Mouse (Mus musculus): ENCODE results near the gene Dok5. TPM values are rescaled to one million over a fixed set of nuclear protein-coding genes. Genes with fewer than 3 reads are reported as not detected.

Dok5 gene
- total and polyA plus RNA-seq, 3 experiments = not detected

- no peak for TF ChIP-seq SIN3A (IDR thresholded peaks at IDR 0.05; ENCODE audit: low read length)
- TF ChIP-seq POLR2AphosphoS2 (IDR thresholded peaks at IDR 0.05; ENCODE audit: low read length) = no peak
- no peak for TF ChIP-seq ZKSCAN1 (IDR thresholded peaks at IDR 0.05; ENCODE audit: low read depth, low read length)
- no peak for TF ChIP-seq TAL1 (IDR thresholded peaks at IDR 0.05; ENCODE audit: low read length)
- no peak for TF ChIP-seq EP300 (IDR thresholded peaks at IDR 0.05; ENCODE audit: low read depth in 1 of 2, low read length in 2 of 2)
- TF ChIP-seq MAFK (IDR thresholded peaks at IDR 0.05; ENCODE audit: borderline replicate concordance, low read depth, low read length) = no peak
- TF ChIP-seq ZNF384 (IDR thresholded peaks at IDR 0.05; ENCODE audit: low read depth, low read length) = no peak
- H3K79me2 ChIP-seq (ENCODE audit: control insufficient read depth, insufficient read depth, low read length, poor library complexity) = no peaks in the 10 kb centered on the region
- no peaks in the 10 kb centered on the region for H3K36me3 ChIP-seq (ENCODE audit: control insufficient read depth in 1 of 2, insufficient read depth in 2 of 2, low read length in 2 of 2)
- DNase-seq (ENCODE audit: low read depth, low spot score) = no peak
- H3K9me3 ChIP-seq (replicated peaks; ENCODE audit: insufficient read depth, low read length) = no peaks in the 10 kb centered on the region
- no peak overlapping the region for H3K4me3 ChIP-seq (ENCODE audit: control insufficient read depth in 1 of 2, insufficient read depth in 1 of 2, low read depth in 2 of 2, low read length in 2 of 2)
- no peaks in the 10 kb centered on the region for H3K27me3 ChIP-seq (ENCODE audit: control insufficient read depth in 1 of 2, insufficient read depth in 2 of 2, low read length in 2 of 2)
- no peak overlapping the region for H3K27ac ChIP-seq (ENCODE audit: control insufficient read depth, low read depth, low read length)
- H3K4me1 ChIP-seq (ENCODE audit: control insufficient read depth in 1 of 2, insufficient read depth in 2 of 2, low read length in 2 of 2) = no peaks in the 10 kb centered on the region
- no peak overlapping the region for H3K9ac ChIP-seq (ENCODE audit: control insufficient read depth, low read depth, low read length, poor library complexity, severe bottlenecking)
Measured at GRCm38 (mm10) chr2:170731205-170731604, 402 bp upstream of the Dok5 start.

- no peaks in the 10 kb centered on the region for H3K36me3 ChIP-seq (ENCODE audit: control insufficient read depth in 1 of 2, insufficient read depth in 2 of 2, low read length in 2 of 2)
- H3K9ac ChIP-seq (ENCODE audit: control insufficient read depth, low read depth, low read length, poor library complexity, severe bottlenecking) = no peak overlapping the region
- no peaks in the 10 kb centered on the region for H3K27me3 ChIP-seq (ENCODE audit: control insufficient read depth in 1 of 2, insufficient read depth in 2 of 2, low read length in 2 of 2)
- no peak overlapping the region for H3K4me3 ChIP-seq (ENCODE audit: control insufficient read depth in 1 of 2, insufficient read depth in 1 of 2, low read depth in 2 of 2, low read length in 2 of 2)
- no peak overlapping the region for H3K27ac ChIP-seq (ENCODE audit: control insufficient read depth, low read depth, low read length)
- H3K79me2 ChIP-seq (ENCODE audit: control insufficient read depth, insufficient read depth, low read length, poor library complexity) = no peaks in the 10 kb centered on the region
- H3K9me3 ChIP-seq (replicated peaks; ENCODE audit: insufficient read depth, low read length) = no peaks in the 10 kb centered on the region
- no peak for TF ChIP-seq POLR2AphosphoS2 (IDR thresholded peaks at IDR 0.05; ENCODE audit: low read length)
- no peak for TF ChIP-seq CHD1 (IDR thresholded peaks at IDR 0.05; ENCODE audit: low read depth, low read length)
- TF ChIP-seq MEF2A (IDR thresholded peaks at IDR 0.05; ENCODE audit: extremely low read depth, insufficient replicate concordance, low read depth, low read length, poor library complexity, severe bottlenecking) = no peak
- no peak for TF ChIP-seq BHLHE40 (IDR thresholded peaks at IDR 0.05; ENCODE audit: borderline replicate concordance, low read depth, low read length)
- no peak for TF ChIP-seq ETS1 (IDR thresholded peaks at IDR 0.05; ENCODE audit: low read depth, low read length)
- no peak for TF ChIP-seq ZC3H11A (IDR thresholded peaks at IDR 0.05; ENCODE audit: low read depth, low read length)
- no peak for TF ChIP-seq NRF1 (IDR thresholded peaks at IDR 0.05; ENCODE audit: insufficient read depth, low read depth, low read length, poor library complexity, severe bottlenecking)
- no peak for TF ChIP-seq RAD21 (IDR thresholded peaks at IDR 0.05; ENCODE audit: low read depth, low read length)
- TF ChIP-seq MAFK (IDR thresholded peaks at IDR 0.05; ENCODE audit: borderline replicate concordance, low read depth, low read length) = no peak
- no peak for TF ChIP-seq MYB (IDR thresholded peaks at IDR 0.05; ENCODE audit: low read depth, low read length)
- TF ChIP-seq HCFC1 (IDR thresholded peaks at IDR 0.05; ENCODE audit: low read depth, low read length) = no peak
- no peak for TF ChIP-seq POLR2AphosphoS5 (IDR thresholded peaks at IDR 0.05; ENCODE audit: borderline replicate concordance, low read depth, low read length)
- TF ChIP-seq ZNF384 (IDR thresholded peaks at IDR 0.05; ENCODE audit: low read depth, low read length) = no peak
- no peak for TF ChIP-seq CTCF (IDR thresholded peaks at IDR 0.05 in 2 of 3, conservative IDR thresholded peaks at IDR 0.05 in 1 of 3; ENCODE audit: control insufficient read depth in 1 of 3, insufficient read depth in 1 of 3, low read depth in 2 of 3, low read length in 3 of 3, poor library complexity in 1 of 3, severe bottlenecking in 1 of 3)
- DNase-seq (ENCODE audit: low read depth, low spot score) = no peak
- H3K4me1 ChIP-seq (ENCODE audit: control insufficient read depth in 1 of 2, insufficient read depth in 2 of 2, low read length in 2 of 2) = no peaks in the 10 kb centered on the region
Measured at GRCm38 (mm10) chr2:170733671-170734070, 2.1 kb downstream of the Dok5 start.
